32 mouse cellular contexts compared by ENCODE assay signal in genomic region chr16:20395216-20395907, GRCm38 (mm10). TPM values are rescaled to one million over a fixed set of nuclear protein-coding genes. Genes with fewer than 3 reads are reported as not detected.
DNase-seq lines count a peak whose midpoint lies in the region; ATAC-seq lines count a peak whose summit lies in the region.
"Had no signal": no experiment of that assay in that cellular context is flagged by ENCODE, and none has a peak within 500 bp of the region (broad histone marks: within the 10 kb centered on the region; RNA-seq: fewer than 3 reads in every experiment).

No protein-coding gene starts in this region.

- no peak overlapping the region for H3K9ac ChIP-seq in kidney, embryonic 14.5 days (ENCODE audit: low read depth, low read length)
- H3K9ac ChIP-seq: embryonic facial prominence, embryonic 12.5 days; forebrain, embryonic 15.5 days; heart, embryonic 13.5 days; hindbrain, embryonic 12.5 days; intestine, embryonic 15.5 days; limb, embryonic 15.5 days; liver, embryonic 13.5 days; midbrain, embryonic 13.5 days; neural tube, embryonic 15.5 days had no signal

- no peaks in the 10 kb centered on the region for H3K4me1 ChIP-seq in kidney, embryonic 14.5 days (ENCODE audit: control insufficient read depth, insufficient read depth, low read length)
- H3K4me1 ChIP-seq: embryonic facial prominence, embryonic 12.5 days; forebrain, embryonic 15.5 days; heart, embryonic 13.5 days; hindbrain, embryonic 12.5 days; intestine, embryonic 15.5 days; limb, embryonic 10.5 days; limb, embryonic 15.5 days; liver, embryonic 13.5 days; megakaryocyte, embryonic 14.5 days; midbrain, embryonic 13.5 days; neural tube, embryonic 15.5 days had no signal

- H3K4me2 ChIP-seq in kidney, embryonic 14.5 days (replicated peaks; ENCODE audit: low read depth, low read length): no peak overlapping the region
- H3K4me2 ChIP-seq: embryonic facial prominence, embryonic 12.5 days; forebrain, embryonic 15.5 days; heart, embryonic 13.5 days; hindbrain, embryonic 12.5 days; intestine, embryonic 15.5 days; limb, embryonic 15.5 days; liver, embryonic 13.5 days; midbrain, embryonic 13.5 days; neural tube, embryonic 15.5 days had no signal

- no peaks in the 10 kb centered on the region for H3K27me3 ChIP-seq in kidney, embryonic 14.5 days (ENCODE audit: control insufficient read depth, insufficient read depth, low read length)
- H3K27me3 ChIP-seq: CH12.LX; embryonic facial prominence, embryonic 12.5 days; forebrain, embryonic 15.5 days; heart, embryonic 13.5 days; hindbrain, embryonic 12.5 days; intestine, embryonic 15.5 days; limb, embryonic 15.5 days; liver, embryonic 13.5 days; megakaryocyte, embryonic 14.5 days; midbrain, embryonic 13.5 days; neural tube, embryonic 15.5 days had no signal

- no peak for ATAC-seq in kidney, embryonic 14.5 days (ENCODE audit: low FRiP score, low TSS enrichment)
- ATAC-seq: forebrain, embryonic 15.5 days; hindbrain, postnatal 0 days; intestine, embryonic 15.5 days; lung, postnatal 0 days; midbrain, embryonic 13.5 days had no signal

- DNase-seq in heart, adult 11 months: peak; percentile 57
- no peak for DNase-seq in heart, postnatal 4 days
- DNase-seq in kidney, adult 8-10 months: peak; percentile 9 to 36
- peak; percentile 3 for DNase-seq in naive thymus-derived CD4-positive, alpha-beta T cell, adult 2 months (ENCODE audit: low read depth)
- peak; percentile 38 for DNase-seq in thymus, postnatal 25 days
- no peak for DNase-seq in frontal cortex, postnatal 14 days (ENCODE audit: low spot score in 2 of 2)
- DNase-seq in urinary bladder, adult 2 months (ENCODE audit: low spot score): no peak
- DNase-seq: adrenal gland, postnatal 10 days; cerebellum, adult 8-10 months; cerebellum, postnatal 36 days; embryo, embryonic 11 days; heart, postnatal 14 days; layer of hippocampus, postnatal 36 days; liver, embryonic 13.5 days; lung, adult 18-20 months; lung, postnatal 4 days; right cerebral cortex, adult 18-20 months; right cerebral cortex, postnatal 4 days had no signal

- peaks cover 38% of the 10 kb centered on the region for H3K36me3 ChIP-seq in kidney, embryonic 14.5 days (ENCODE audit: control insufficient read depth, insufficient read depth, low read length)

- no peak overlapping the region for H3K27ac ChIP-seq in kidney, embryonic 14.5 days (ENCODE audit: low read depth, low read length)
- H3K27ac ChIP-seq: embryonic facial prominence, embryonic 12.5 days; forebrain, embryonic 15.5 days; heart, embryonic 13.5 days; hindbrain, embryonic 12.5 days; hindbrain, postnatal 0 days; intestine, embryonic 15.5 days; limb, embryonic 10.5 days; limb, embryonic 15.5 days; liver, embryonic 13.5 days; midbrain, embryonic 13.5 days; neural tube, embryonic 15.5 days had no signal

- no peak overlapping the region for H3K4me3 ChIP-seq in kidney, embryonic 14.5 days (ENCODE audit: low read length)
- H3K4me3 ChIP-seq: embryonic facial prominence, embryonic 12.5 days; forebrain, embryonic 15.5 days; heart, embryonic 13.5 days; hindbrain, embryonic 12.5 days; intestine, embryonic 15.5 days; limb, embryonic 10.5 days; limb, embryonic 15.5 days; liver, embryonic 13.5 days; megakaryocyte, embryonic 14.5 days; midbrain, embryonic 13.5 days; neural tube, embryonic 15.5 days had no signal

- no peaks in the 10 kb centered on the region for H3K9me3 ChIP-seq in kidney, embryonic 14.5 days (ENCODE audit: control insufficient read depth, low read length)
- H3K9me3 ChIP-seq: embryonic facial prominence, embryonic 12.5 days; forebrain, embryonic 15.5 days; heart, embryonic 13.5 days; hindbrain, embryonic 12.5 days; intestine, embryonic 15.5 days; limb, embryonic 10.5 days; limb, embryonic 15.5 days; liver, embryonic 13.5 days; megakaryocyte, embryonic 14.5 days; midbrain, embryonic 13.5 days; neural tube, embryonic 15.5 days had no signal

- WGBS in kidney, embryonic 14.5 days: 84% methylated on average over 11 of the region's 11 CpGs

RNA-seq across cellular contexts. Expression of gene Abcc5, which starts 30.8 kb away (rescaled TPM):
- 10 to 100 TPM; 56.2 to 58.6 TPM for total RNA-seq in heart, postnatal 4 days (2021)
- polyA plus RNA-seq in kidney, embryonic 14.5 days (2014; fragmentation: Nextera tagmentation; extraction: Ambion mirVana): 37.3 and 64.0 TPM in 2 replicates
- polyA plus RNA-seq in urinary bladder, adult 2 months (2012; rRNA removed): 128 and 170 TPM in 2 replicates

Comparison
In these comparisons a context has a peak if more than half of its experiments do, and no peak if none do; other contexts are left out.
1. DNase-seq: peak in heart, adult 11 months (single experiment), kidney, adult 8-10 months (2 of 2), naive thymus-derived CD4-positive, alpha-beta T cell, adult 2 months (single experiment) and thymus, postnatal 25 days (single experiment); none in heart, postnatal 4 days (single experiment), frontal cortex, postnatal 14 days (0 of 2) and urinary bladder, adult 2 months (single experiment).